In genomic region chr4:37242454-37242853, GRCm38 (mm10) we compare ENCODE assay signal across 23 mouse cellular contexts.
"Had no signal": no experiment of that assay in that cellular context is flagged by ENCODE, and none has a peak within 500 bp of the region (broad histone marks: within the 10 kb centered on the region; RNA-seq: fewer than 3 reads in every experiment).

No protein-coding gene starts in this region.

- ATAC-seq: forebrain, postnatal 0 days; hindbrain, postnatal 0 days; intestine, embryonic 16.5 days; liver, embryonic 12.5 days had no signal

- DNase-seq: forebrain, postnatal 0 days; gastrocnemius, postnatal 14 days; gastrocnemius, postnatal 36 days; heart, postnatal 14 days; kidney, adult 11 months; kidney, adult 2 months; kidney, adult 9 months; kidney, postnatal 14 days; kidney, postnatal 36 days; layer of hippocampus, adult 9-11 months; layer of hippocampus, postnatal 36 days; left cerebral cortex, postnatal 4 days had no signal

- H3K27me3 ChIP-seq: hindbrain, embryonic 13.5 days; hindbrain, embryonic 15.5 days; kidney, embryonic 15.5 days; limb, embryonic 13.5 days; limb, embryonic 15.5 days; liver, embryonic 12.5 days had no signal

- H3K4me2 ChIP-seq: heart, embryonic 11.5 days; hindbrain, embryonic 13.5 days; hindbrain, embryonic 15.5 days; kidney, embryonic 15.5 days; limb, embryonic 13.5 days; limb, embryonic 15.5 days; liver, embryonic 12.5 days had no signal

- H3K9me3 ChIP-seq: hindbrain, embryonic 13.5 days; hindbrain, embryonic 15.5 days; kidney, embryonic 15.5 days; limb, embryonic 13.5 days; limb, embryonic 15.5 days; liver, embryonic 12.5 days had no signal

- H3K4me3 ChIP-seq: hindbrain, embryonic 13.5 days; hindbrain, embryonic 15.5 days; kidney, embryonic 15.5 days; limb, embryonic 13.5 days; limb, embryonic 15.5 days; liver, embryonic 12.5 days had no signal

- H3K36me3 ChIP-seq: hindbrain, embryonic 13.5 days; hindbrain, embryonic 15.5 days; kidney, embryonic 15.5 days; limb, embryonic 13.5 days; limb, embryonic 15.5 days; liver, embryonic 12.5 days had no signal

- H3K27ac ChIP-seq: hindbrain, embryonic 13.5 days; hindbrain, embryonic 15.5 days; hindbrain, postnatal 0 days; kidney, embryonic 15.5 days; kidney, postnatal 0 days; limb, embryonic 13.5 days; limb, embryonic 15.5 days; liver, embryonic 12.5 days; liver, embryonic 14.5 days had no signal

- H3K4me1 ChIP-seq: hindbrain, embryonic 13.5 days; hindbrain, embryonic 15.5 days; kidney, embryonic 15.5 days; limb, embryonic 13.5 days; limb, embryonic 15.5 days; liver, embryonic 12.5 days had no signal

- H3K9ac ChIP-seq: forebrain, postnatal 0 days; hindbrain, embryonic 13.5 days; hindbrain, embryonic 15.5 days; kidney, embryonic 15.5 days; limb, embryonic 13.5 days; limb, embryonic 15.5 days; liver, embryonic 12.5 days; liver, embryonic 14.5 days had no signal
